Mouse (Mus musculus) heart, adult 9 months (tissue): ENCODE measurements around the gene 4930595D18Rik.

Experiments used
- DNase-seq, 2 experiments: peaks; one replicate each; pipeline ENCODE4 v3.0.0; 2022; ENCODE audit warnings: low spot score in 2 of 2

4930595D18Rik gene

DNA sequence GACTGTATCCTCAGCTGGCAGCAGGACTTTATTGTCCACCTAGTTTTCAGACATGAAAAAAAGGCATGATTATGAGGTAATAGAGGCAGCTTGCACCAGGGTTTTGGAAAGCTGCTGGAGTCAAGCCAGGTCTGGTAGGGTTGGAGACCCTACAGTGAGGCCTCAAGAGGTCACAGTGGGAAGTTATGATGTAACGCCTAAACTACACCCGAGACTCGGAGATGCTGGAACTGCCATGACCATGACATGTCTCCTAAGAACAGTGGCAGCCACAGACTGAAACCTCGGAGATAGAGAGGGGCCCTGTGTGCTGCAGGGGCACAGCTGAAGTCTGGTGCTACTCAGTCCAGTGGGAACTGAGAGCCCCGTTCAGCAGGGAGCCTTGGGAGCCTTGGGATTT, at the start of gene 4930595D18Rik:
4930595D18Rik (minus strand) TSS at position 16 of the 400 bp plus-strand sequence.
- no peak for DNase-seq

GRCm38 (mm10) chr12:111233798-111234197, 49.5 kb upstream of the 4930595D18Rik start:
- no peak for DNase-seq

DNA sequence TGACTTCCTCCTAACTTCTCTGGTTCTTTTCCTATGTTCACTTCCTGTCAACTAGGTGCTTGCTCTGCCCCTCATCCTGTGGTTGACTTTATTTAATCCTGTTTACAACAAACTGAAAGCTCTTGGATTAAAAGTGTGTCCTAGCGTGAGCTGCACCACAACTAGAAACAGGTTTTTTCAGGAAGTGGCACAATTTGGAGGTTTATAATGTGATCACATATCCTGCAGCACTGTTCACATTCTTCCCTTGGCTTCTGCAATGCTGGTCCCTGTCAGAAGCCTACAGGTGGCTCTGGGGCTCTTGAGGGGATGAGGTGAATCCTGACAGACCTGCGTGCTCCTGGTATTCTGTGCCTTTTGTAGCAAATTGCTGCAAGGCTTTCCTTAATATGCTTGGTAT, 46.5 kb upstream of the 4930595D18Rik start:
- DNase-seq = no peak

- no peak for DNase-seq
Observed at GRCm38 (mm10) chr12:111228488-111228887, 44.2 kb upstream of the 4930595D18Rik start.

GRCm38 (mm10) chr12:111227410-111227809, 43.1 kb upstream of the 4930595D18Rik start:
- DNase-seq = no peak

DNA sequence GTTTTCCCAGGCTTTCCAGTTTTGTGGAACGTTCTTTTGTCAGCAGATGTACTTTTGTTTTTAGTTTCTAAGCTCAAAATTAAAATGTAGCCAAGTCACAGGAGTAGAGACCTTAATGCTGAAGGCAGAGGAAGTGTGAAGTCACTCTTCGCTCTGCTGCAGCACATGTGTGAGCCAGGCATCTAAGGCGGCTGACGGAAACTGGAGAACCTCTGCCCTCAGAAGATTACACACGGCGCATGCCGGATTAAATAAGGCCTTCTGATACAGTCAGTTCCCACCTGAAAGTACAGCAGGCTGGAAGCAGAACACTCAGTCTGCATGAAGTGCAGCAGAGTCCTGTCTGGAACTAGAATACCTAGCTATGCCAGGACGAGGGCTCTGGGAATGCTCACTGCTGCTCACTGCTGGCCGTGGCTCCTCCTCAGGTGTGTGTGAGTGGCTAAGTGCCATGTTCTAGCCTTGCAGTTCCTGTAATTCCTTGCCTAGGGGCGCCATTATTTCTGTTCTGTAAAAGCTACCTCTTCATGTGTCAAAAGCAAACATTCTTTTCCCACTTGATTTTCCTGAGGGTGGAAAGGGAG, 41.0 kb upstream of the 4930595D18Rik start:
- DNase-seq = no peak

DNA sequence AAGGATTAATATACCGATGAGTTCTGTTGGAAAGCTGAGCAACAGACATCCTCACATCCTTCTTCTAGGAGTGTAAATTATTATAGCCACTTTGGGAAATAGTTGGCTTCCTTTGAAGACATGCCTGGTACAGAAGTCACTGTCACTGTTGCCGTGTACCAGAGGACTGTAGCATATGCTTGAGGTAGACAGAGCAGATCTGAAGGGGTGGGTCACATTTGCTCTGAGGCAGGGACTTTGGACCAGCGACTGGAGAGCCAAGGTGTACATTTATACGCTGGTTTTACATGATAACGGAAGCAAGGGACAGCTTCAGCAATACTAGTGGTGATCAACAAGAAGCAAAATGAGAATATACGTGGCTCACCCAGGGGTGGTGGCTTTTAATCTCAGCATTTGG, 34.6 kb upstream of the 4930595D18Rik start:
- DNase-seq = no peak

- DNase-seq = no peak
Observed at GRCm38 (mm10) chr12:111211729-111212128, 27.4 kb upstream of the 4930595D18Rik start.

GRCm38 (mm10) chr12:111207641-111208040, 23.4 kb upstream of the 4930595D18Rik start:
- no peak for DNase-seq

- DNase-seq = no peak
Observed at GRCm38 (mm10) chr12:111203945-111204344, 19.7 kb upstream of the 4930595D18Rik start.

DNA sequence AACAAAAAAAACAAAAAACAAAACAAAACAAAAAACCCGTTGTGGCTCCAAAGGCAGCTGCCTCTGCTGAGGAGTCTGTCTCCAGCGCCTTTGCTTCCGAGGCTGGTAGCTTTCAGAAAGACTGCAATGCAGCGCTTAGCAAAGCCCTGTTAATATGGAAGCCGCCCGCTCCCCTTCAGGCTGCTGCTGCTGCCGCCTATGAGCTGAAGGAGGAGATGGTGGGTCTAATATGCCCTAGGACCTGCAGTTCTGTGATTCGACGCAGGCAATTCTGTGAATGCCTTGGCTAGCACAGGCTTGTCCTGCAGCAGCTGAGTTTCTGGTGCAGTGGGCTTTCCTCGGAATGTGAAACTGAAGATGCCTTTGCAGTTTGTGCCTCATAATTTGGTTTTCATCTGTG, 18.8 kb upstream of the 4930595D18Rik start:
- no peak for DNase-seq

DNA sequence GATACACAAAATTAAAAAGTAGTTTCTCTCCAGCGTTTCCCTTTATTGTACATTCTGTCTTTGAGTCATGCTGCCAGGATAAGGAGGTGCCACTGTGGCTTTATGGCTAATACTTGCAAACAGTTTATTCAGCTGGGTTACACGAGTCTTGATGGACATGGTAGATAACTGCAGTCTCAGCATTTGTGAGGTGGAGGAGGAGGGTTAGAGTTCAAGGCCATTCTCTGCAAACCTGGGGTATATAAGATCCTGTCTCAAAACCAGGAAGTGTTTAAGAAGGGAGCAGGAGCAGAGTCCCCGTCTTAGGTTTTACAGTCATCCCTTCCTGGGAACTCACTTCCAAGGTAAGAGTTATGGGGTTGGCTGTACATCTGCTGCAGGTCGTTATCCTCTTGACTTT, 12.3 kb upstream of the 4930595D18Rik start:
- DNase-seq = no peak

- no peak for DNase-seq
Observed at GRCm38 (mm10) chr12:111193331-111193730, 9.0 kb upstream of the 4930595D18Rik start.

GRCm38 (mm10) chr12:111192777-111193176, 8.5 kb upstream of the 4930595D18Rik start:
- no peak for DNase-seq

GRCm38 (mm10) chr12:111190891-111191290, 6.6 kb upstream of the 4930595D18Rik start:
- peak; percentile 7 to 35 for DNase-seq

GRCm38 (mm10) chr12:111190355-111190754, 6.1 kb upstream of the 4930595D18Rik start:
- no peak for DNase-seq

- no peak for DNase-seq
Observed at GRCm38 (mm10) chr12:111188295-111188694, 4.0 kb upstream of the 4930595D18Rik start.

DNA sequence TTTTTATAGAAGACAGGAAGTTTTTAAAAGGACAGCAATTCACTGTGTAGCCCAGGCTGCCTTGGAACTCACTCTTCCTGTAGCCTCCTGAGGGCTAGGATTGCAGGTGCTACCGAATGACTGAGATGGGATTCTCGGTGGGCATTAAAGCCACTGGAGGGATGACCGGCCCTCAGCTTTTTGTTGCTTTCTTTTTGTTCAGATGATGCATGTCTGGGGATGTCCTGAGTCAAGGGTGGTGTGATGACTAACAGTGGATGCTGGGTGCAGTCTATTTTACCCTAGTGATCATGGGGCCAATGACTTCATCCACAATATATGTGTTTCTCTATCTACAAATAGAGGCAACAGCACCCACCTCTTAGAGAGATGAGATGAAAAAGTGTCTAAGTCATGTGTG, 2.7 kb upstream of the 4930595D18Rik start:
- DNase-seq = no peak

GRCm38 (mm10) chr12:111182378-111182777, 1.9 kb downstream of the 4930595D18Rik start:
- no peak for DNase-seq

- no peak for DNase-seq
Observed at GRCm38 (mm10) chr12:111181848-111182247, 2.4 kb downstream of the 4930595D18Rik start.

- no peak for DNase-seq
Observed at GRCm38 (mm10) chr12:111178772-111179171, 5.5 kb downstream of the 4930595D18Rik start.

DNA sequence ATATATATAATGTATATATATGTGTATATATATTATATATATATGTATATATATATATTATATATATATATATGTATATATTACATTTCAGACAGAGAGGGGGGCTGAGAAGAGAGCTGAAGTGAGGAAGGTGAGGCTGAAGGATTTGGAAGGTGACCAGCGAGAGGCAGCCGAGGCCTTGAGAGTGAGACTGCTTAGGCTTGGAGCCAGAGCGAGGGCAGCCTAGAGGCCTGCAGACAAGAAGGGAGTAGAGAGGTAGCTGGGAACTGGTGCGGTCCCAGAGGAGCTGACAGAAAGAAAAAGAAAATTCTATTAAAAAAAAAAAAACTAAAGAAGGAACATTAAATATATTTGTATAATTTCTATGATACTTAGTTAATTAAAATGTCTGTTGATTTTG, 15.4 kb downstream of the 4930595D18Rik start:
- no peak for DNase-seq

DNA sequence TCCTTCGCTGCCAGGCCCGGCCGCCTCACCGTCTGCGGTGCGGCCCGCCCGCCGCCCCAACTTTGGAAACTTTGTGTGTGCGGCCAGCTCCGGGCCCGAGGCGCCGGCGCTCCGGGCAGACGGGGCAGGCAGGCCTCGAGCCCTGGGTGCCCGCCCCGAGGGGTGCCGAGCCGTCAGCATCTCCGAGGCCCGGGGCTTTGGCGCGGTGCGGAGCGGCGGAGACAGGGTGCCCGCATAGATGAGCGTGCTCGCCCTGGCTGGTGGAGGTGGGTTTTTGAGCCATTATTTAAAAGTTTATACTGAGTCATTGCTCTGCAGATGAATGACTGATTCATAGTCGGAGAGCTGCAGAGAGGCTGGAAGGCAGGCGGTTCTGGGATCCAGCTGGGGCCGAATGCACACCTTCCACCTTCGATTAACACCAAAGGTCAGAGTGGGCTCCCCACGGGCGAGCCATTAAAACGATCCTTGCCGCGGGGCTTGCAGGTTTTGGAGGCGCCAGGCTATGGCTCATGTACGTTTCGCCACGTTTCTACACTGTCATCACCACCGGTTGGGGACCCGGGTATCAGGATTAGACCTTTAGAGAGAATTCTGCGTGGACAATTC, 17.5 kb downstream of the 4930595D18Rik start:
- DNase-seq = no peak
